Mouse (Mus musculus) embryo, embryonic 10.5 days (tissue): ENCODE data around the gene Pygo2.

Source experiments
- DNase-seq: peaks from one replicate; pipeline ENCODE4 v3.0.0-alpha.2; 2015; ENCODE audit warnings: low spot score

Gene Pygo2

DNA sequence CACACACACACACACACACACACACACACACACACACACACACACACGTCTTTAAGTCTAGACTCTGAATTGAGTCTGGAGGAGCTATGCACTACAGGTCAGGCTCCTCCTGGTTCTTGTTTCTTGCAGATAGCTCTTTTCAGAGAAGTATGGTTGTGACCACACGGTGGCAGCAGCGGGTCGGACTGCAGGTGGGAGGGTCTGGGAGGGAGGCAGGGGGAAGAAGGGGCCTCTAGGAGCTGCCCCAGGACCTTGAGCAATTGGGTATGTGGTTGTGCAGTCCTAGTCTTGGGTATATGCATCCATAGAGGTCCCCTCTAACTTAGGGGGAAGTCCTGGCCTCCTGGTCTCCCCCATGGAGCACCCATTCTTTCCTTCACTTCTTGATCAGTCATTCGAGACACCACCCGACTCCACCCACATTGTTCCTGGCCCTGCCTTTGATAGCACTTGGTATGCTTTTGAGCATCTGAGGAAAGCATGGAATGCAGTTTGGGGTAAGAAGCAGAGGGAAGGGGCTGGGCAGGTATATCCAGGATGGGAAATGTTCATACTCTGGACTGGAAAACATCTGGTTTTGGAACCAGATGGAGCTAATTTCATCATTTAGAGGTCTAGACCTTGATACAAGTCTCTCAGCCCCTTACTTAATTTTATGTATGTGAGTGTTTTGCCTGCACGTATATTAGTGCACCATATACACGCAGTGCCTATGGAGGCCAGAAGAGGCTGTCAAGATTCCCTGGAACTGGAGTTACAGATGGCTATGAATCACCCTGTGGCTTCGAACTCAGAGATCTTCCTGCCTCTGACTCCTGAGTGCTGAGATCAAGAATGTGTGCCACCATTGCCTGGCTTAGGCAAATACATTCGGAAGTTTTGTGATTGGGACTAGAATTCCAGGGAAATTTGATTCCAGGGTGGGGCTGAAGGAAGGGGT lies 27.0 kb downstream of the Pygo2 start:
- peak; percentile 88 for DNase-seq

GRCm38 (mm10) chr3:89458372-89458964 lies 28.5 kb downstream of the Pygo2 start:
- DNase-seq: no peak

- peak; percentile 92 for DNase-seq
Observed at GRCm38 (mm10) chr3:89458965-89459807, 29.2 kb downstream of the Pygo2 start.

- no peak for DNase-seq
Observed at GRCm38 (mm10) chr3:89468268-89468667, 38.3 kb downstream of the Pygo2 start.

GRCm38 (mm10) chr3:89472280-89472679 lies 42.3 kb downstream of the Pygo2 start:
- no peak for DNase-seq

DNA sequence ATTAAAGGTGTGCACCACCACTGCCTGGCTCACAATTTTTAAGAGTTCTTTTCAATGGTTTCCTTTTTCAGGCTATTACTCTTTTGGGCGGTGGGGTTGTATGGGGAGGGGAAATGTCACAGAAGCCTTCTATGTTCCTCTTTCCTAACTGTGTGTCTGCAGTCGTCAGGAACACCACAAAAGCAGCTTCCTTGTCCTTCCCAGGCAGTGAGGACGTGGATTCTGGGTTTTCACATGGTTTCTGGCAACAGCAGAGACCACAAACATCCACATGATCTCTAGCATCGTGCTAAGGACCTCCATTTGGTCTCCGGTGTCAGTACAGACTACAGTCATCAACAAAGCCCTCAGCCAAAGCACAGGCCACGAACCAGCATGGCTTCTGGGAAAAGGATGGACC lies 43.8 kb downstream of the Pygo2 start:
- no peak for DNase-seq

- no peak for DNase-seq
Observed at GRCm38 (mm10) chr3:89479055-89479454, 49.0 kb downstream of the Pygo2 start.

- DNase-seq: peak; percentile 42
Observed at GRCm38 (mm10) chr3:89481488-89481887, 51.5 kb downstream of the Pygo2 start.

DNA sequence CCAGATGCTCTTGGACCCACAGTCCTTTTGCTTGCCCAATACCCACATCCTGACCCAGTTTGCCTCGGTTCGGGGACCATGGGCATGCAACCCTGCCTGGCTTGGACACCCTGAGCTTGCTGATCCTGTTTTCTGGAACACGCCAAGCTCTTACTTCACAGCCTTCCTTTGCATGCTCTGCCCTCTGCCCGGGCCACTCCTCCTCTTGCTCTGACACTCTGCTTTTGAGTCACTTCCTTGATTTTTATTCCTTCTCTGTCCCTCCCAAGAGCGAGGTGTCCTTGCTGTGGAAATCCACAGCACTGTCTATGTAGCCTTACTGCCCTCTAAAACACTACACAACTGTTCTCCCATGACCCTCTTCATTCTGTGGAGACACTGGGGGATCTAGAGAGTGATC lies 52.2 kb downstream of the Pygo2 start:
- DNase-seq: no peak
